Mouse (Mus musculus) urinary bladder, postnatal 25 days (tissue): ENCODE measurements around the gene Entpd8.

Experiments used
- DNase-seq: peaks from one replicate; pipeline ENCODE4 v3.0.0; 2022; ENCODE audit warnings: low spot score

The Entpd8 gene

GRCm38 (mm10) chr2:25095109-25095850, 15.2 kb downstream of the Entpd8 start, which contains the start of gene Noxa1:
Noxa1 (minus strand) TSS chr2:25095149.
- no peak for DNase-seq

DNA sequence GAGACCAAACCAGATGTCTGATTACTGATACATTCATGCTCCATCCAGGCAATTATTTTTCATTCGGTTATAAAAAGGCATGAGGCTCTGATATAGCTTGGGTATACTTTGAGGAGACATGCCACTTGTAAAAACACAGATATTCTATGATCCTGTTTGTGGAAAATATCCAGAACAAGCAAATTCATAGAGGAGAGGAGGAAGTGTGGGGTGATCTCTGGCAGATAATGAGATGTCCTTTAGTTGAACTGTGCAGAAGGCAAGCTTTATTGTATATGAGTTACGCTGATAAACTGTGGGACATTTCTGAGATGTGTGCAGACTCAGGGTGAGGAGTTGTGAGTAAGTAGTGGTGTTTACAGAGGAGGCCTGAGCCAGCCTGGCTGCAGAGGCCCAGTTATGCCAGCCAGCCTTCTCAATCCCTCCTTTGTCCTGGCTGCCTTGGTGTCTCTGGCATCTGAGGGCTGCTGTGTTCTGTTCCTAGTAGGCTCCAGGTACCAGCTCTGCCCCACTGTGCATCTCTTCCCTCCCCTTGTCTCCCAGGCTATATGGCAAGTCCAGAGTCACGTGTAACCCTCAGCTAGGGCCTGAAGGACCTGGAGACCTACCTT, 18.0 kb downstream of the Entpd8 start:
- no peak for DNase-seq

GRCm38 (mm10) chr2:25098956-25099355, 18.9 kb downstream of the Entpd8 start:
- DNase-seq, result no peak

DNA sequence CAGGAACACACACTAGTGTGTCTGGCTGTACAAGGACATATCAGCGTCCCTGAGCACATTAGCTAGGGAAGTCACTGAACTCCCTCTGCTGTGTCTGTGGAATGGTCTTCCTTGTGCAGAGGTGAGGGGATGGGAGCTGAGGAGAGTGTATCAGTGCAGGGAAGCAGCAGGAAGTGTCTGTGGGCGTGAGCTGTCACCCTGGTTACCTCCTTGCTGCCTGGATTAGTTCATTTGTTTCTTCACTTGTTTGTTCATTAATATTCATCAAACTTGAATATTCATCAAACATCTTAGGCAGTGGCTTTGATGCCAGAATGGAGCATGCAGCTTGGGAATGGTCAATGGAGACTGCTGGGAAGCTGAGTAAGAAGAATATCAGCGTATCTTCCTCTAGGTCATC, 19.6 kb downstream of the Entpd8 start:
- no peak for DNase-seq

DNA sequence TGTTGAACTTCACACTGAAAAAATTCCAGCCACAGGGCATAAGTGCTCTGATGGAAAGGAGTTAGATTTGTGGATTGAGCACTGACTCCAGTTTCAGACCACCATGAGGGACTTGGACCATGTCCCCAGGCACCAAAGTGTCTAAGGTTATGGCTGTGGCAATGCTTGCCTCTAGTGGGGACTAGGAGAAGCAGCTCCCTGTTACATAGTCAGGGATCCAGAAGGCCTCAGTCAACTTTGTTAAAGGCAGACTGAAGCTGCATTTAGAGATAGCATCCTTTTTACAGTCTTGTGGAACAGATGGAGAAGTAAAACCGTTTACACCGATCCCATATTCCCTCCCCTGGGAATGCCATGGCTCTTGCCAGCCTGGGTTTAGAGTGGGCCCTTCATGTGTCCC, 24.0 kb downstream of the Entpd8 start:
- DNase-seq, result no peak

- DNase-seq, result no peak
Observed at GRCm38 (mm10) chr2:25106045-25106444, 25.9 kb downstream of the Entpd8 start.

DNA sequence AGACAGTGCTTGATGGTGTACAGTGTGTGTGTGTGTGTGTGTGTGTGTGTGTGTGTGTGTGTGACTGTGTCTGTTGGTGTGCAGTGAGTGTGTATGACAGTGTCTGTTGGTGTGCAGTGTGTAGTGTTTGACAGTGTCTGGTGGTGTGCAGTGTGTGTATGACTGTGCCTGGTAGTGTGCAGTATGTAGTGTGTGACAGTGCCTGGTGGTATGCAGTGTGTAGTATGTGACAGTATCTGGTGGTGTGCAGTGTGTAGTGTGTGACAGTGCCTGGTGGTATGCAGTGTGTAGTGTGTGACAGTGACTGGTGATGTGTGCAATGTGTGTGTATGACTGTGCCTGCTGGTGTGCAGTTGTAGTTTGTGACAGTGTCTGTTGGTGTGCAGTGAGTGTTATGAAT, 29.4 kb downstream of the Entpd8 start:
- no peak for DNase-seq

- DNase-seq, result no peak
Observed at GRCm38 (mm10) chr2:25110505-25111183, 30.5 kb downstream of the Entpd8 start.

GRCm38 (mm10) chr2:25111184-25111791, 31.2 kb downstream of the Entpd8 start:
- DNase-seq, result no peak

DNA sequence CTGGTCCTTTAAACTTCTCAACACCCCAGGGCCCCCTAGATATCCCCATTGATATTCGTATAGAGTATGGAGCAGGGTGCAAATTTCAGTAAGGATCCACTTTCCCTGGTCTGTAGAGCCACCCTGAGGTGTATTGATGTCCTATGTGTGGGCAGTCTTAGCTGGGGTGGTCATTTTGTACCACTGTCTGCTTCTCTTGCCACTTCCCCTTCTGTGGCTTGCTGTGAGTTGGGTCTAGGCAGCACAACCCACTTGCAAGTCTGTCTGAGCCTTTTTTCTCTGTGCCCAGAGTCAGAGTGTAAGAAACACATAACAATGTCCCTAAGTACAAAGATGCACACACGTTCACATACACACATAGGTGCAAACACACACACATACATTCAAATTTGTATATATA, 34.2 kb downstream of the Entpd8 start:
- no peak for DNase-seq

GRCm38 (mm10) chr2:25115442-25115841, 35.3 kb downstream of the Entpd8 start:
- no peak for DNase-seq

GRCm38 (mm10) chr2:25120963-25121362, 40.9 kb downstream of the Entpd8 start:
- DNase-seq, result no peak

GRCm38 (mm10) chr2:25122666-25123065, 42.6 kb downstream of the Entpd8 start:
- DNase-seq, result no peak

GRCm38 (mm10) chr2:25123527-25123926, 43.4 kb downstream of the Entpd8 start:
- no peak for DNase-seq

GRCm38 (mm10) chr2:25124411-25124810, 44.3 kb downstream of the Entpd8 start:
- DNase-seq, result no peak

- DNase-seq, result no peak
Observed at GRCm38 (mm10) chr2:25125146-25125545, 45.0 kb downstream of the Entpd8 start.

GRCm38 (mm10) chr2:25126011-25127010, 46.2 kb downstream of the Entpd8 start:
- DNase-seq, result no peak

GRCm38 (mm10) chr2:25127206-25127605, 47.1 kb downstream of the Entpd8 start:
- DNase-seq, result peak; percentile 72

DNA sequence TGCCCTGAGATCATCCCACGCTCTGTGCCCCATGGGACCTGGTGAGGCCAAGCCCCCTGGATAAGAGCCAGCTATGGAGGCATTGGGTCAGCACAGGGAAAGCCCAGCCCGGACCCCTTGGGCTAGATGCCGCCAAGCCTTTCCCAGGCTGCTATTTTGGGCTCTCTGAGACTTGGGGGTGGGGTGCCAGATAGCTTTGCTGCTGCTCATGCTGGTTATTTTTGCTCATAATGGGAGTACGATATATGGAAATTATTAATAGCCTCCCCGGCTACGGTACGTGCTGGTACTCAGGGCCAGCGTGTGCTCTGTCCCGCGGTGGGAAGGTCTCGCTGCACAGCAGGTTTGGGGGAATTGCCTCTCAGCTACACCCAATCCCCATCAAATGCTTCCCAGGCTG, 48.0 kb downstream of the Entpd8 start:
- no peak for DNase-seq

GRCm38 (mm10) chr2:25131601-25132000, 51.5 kb downstream of the Entpd8 start:
- no peak for DNase-seq
